Mouse (Mus musculus): ENCODE data around the gene Foxn3.

DNA sequence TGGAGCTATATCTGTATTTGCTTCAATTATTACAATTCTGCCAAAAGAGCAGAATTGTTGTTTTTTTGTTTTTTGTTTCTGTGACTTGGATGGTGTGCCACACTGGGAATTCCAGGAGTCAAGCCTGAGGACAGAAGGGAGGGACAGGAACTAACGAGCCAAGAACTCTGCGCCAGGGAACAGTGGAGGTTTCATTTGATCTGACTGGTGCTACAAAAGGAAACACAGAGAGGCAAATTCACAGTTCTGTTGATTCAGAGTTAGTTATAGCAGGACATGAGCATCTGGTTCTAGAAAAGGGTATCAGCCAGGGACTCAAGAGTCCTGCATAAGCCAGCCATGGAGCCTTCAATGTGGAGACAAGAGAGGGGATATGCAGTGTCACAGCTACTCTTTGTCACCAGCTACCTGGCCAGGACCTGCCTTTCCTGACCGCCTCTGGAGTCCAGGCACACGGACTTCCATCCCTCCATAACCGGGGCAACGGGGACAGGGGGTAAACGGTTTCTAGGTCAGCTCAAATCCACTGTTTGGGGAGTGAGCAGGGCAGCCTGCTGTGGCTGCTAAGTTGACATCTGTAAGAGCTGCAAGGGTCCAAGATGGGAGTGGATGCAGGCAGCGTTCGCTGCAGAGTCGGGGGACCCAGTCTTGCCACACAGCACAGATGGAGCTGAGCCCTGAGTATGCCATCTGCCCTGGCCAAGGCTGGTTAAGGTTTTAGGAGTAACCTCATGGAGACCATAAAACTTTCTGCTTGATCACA is 316.2 kb downstream of the Foxn3 start:
- TF ChIP-seq CTCF (IDR thresholded peaks at IDR 0.05; ENCODE audit: low read depth, low read length) (no peak), POLR2A (IDR thresholded peaks at IDR 0.05; ENCODE audit: extremely low read depth, insufficient read depth, low read length) (no peak)

Measured in liver, adult 2 months (tissue).